Mouse (Mus musculus): ENCODE measurements around the gene Nup210l. TPM values are rescaled to one million over a fixed set of nuclear protein-coding genes. Genes with fewer than 3 reads are reported as not detected.
A peak's percentile ranks its signal among the peaks of the same experiment; 100 is the strongest.
"Not testable (repeated sequence)": the region's sequence is repeated elsewhere in the genome, so short reads cannot be mapped to it uniquely, and the experiment has no call there.

Nup210l gene
- total RNA-seq, 2 experiments from 2014 or later, result 0.28 to 0.32 TPM

DNA sequence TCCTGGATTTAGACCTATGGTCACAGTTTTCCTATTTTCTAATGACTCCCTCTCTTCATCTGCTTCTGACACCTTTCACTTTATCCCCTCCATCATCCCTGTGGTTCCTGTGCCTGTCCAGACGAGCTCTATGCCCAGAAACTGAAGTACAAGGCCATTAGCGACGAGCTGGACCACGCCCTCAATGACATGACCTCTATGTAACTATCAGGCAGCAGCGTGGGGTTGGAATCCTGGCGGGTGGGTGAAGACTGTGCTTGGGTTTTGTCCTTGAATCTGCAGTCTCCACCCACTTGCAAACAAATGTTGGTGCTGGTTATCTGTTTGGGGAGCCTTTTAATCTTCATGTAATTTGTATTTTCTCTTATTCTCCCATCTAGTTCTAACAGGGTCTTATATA is 13.0 kb upstream of the Nup210l start:
- DNase-seq (ENCODE audit: low spot score in 2 of 2), result no peak

DNA sequence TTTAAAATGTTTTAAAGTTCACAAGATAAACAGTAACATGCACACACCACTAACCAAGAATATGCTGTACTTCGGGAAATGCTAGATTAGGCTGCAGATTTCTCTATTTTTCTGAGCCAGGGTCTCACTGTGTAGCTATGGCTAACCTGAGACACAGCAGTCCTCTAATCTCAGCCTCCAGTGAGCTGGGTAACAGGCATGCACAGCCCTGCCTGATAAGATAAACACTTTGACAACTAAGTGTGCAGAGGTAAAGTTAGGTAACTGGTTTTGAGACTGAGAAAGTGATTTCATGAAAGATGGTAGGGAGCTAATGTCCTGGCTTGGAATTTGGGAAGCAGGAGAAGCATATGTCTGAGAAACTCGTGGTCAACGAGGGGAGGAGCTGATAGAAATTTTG is 9.5 kb upstream of the Nup210l start:
- no peak for DNase-seq (ENCODE audit: low spot score in 2 of 2)

GRCm38 (mm10) chr3:90097928-90098327 is 6.0 kb upstream of the Nup210l start:
- no peak for DNase-seq (ENCODE audit: low spot score in 2 of 2)

GRCm38 (mm10) chr3:90101010-90101409 is 2.9 kb upstream of the Nup210l start:
- DNase-seq (ENCODE audit: low spot score in 2 of 2), result no peak

GRCm38 (mm10) chr3:90101673-90102072 is 2.3 kb upstream of the Nup210l start:
- DNase-seq (ENCODE audit: low spot score in 2 of 2), result no peak

DNA sequence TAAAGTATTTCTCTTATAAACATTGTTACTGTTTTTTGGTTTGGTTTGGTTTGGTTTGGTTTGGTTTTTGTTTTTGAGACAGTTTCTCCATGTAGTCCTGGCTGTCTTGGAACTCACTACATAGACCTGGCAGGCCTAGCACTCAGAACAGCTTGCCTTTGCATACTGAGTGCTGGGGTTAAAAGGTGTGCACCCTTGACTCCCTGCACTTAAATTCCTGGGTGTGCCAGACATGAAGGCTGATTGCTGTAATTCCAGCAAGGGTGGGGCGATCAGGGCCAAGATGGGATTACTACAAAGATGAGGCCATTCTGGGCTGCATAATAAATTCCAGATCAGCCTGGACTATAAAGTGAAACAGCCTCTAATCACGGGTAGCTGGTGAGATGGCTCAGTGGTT is 1.7 kb upstream of the Nup210l start:
- no peak for DNase-seq (ENCODE audit: low spot score in 2 of 2)

DNA sequence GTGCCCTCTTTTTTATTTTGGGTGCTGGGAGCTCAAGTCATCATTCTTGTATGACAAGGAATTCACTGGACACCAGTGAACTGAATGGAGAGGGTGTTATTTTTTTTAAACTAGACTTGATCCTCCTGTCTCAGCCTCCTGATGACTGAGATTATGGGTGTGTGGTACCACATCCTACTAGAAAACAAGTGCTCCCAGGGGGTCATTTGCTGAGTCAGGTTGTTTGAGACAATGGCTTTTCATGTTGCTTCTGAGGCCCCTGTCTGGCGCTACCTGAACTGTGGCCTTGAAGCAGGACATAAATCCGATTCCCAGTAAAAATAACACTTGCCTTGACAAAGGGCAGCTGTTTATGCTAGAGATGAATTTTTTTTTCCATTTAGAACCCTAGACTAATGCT is 756 bp upstream of the Nup210l start:
- no peak for DNase-seq (ENCODE audit: low spot score in 2 of 2)

GRCm38 (mm10) chr3:90111706-90112105 is 7.8 kb downstream of the Nup210l start:
- no peak for DNase-seq (ENCODE audit: low spot score in 2 of 2)

- no peak for DNase-seq (ENCODE audit: low spot score in 2 of 2)
Measured at GRCm38 (mm10) chr3:90114342-90114741, 10.4 kb downstream of the Nup210l start.

- no peak for DNase-seq (ENCODE audit: low spot score in 2 of 2)
Measured at GRCm38 (mm10) chr3:90115526-90115925, 11.6 kb downstream of the Nup210l start.

DNA sequence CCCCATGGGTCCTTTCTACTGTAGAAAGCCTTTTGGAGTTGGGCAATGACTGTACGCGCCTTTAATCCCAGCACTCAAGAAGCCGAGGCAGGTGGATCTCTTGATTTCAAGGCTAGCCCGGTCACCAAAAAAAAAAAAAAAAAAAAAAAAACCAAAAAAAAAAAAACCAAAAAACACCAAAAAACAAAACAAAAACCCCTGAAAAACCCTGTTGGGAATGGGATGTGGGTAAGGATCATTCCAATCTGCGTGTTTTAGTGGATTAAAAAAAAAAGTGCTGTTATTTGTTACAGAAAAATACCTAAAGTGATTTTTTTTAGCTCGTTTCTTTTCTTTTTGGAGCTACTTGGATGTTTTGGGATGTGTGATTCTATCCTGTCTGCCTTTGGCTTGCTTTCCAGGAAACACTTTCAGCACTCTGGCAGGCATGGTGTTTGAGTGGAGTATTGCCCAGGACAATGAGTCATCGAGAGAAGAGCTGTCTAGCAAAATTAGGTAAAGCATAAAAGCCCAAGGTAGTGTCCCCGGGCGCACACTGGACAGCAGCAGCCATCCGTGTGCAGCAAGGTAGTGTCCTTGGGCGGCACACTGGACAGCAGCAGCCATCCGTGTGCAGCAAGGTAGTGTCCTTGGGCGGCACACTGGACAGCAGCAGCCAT is 14.3 kb downstream of the Nup210l start:
- DNase-seq (ENCODE audit: low spot score in 2 of 2), result peak; percentile 40 to 59

DNA sequence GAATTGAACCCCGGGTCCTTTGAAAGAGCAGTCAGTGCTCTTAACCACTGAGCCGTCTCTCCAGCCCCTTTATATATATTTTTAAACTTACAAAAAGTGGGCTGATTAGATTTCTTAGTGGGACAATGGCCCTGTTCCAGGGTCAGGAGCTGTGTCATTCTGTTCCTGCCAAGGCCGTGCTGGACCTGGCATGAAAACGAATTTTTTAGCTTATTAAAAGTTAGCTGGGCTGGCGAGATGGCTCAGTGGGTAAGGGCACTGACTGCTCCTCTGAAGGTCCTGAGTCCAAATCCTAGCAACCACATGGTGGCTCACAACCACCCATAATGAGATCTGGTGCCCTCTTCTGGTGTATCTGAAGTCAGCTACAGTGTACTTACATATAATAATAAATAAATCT is 18.1 kb downstream of the Nup210l start:
- DNase-seq (ENCODE audit: low spot score in 2 of 2), result not testable (repeated sequence)

GRCm38 (mm10) chr3:90125710-90126109 is 21.8 kb downstream of the Nup210l start:
- no peak for DNase-seq (ENCODE audit: low spot score in 2 of 2)

GRCm38 (mm10) chr3:90127881-90128280 is 23.9 kb downstream of the Nup210l start:
- no peak for DNase-seq (ENCODE audit: low spot score in 2 of 2)

DNA sequence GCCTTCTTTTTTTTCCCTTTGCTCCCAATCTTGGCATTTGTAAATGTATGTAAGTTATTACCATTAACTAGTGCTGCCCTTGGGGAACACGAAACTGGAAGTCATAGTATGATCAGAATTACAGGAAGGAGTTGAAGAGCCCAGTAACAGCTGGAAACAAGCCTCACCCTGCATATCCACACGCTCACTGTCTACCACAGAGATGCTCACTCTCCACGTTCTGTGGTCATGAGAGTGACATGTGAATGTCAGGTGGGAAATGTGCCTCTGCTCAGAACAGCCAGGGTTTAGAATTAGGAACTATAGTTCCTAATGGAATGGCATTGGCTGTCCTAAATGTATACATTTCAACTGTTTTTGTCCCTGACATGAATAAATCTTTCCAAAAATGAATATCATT is 28.8 kb downstream of the Nup210l start:
- DNase-seq (ENCODE audit: low spot score in 2 of 2), result no peak

- no peak for DNase-seq (ENCODE audit: low spot score in 2 of 2)
Measured at GRCm38 (mm10) chr3:90133331-90133730, 29.4 kb downstream of the Nup210l start.

- DNase-seq (ENCODE audit: low spot score in 2 of 2), result no peak
Measured at GRCm38 (mm10) chr3:90134483-90134882, 30.6 kb downstream of the Nup210l start.

DNA sequence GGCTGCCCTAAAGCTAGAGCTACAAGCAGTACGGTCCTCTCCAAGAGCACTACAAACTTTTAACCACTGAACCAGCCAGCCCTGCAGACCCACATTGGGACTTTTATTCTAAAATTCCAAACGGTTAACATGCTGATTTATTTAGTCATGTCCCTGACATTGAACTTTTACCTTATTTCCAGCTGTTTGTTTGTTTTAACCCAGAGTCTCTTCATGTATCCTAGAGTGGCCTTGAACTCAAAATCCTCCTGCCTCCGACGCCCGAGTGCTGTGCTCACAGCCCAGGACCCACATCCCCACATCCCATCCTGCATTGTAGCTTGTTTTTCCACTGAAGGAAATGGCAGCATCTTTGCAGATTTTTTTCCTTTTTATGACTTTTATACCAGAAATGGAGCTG is 31.1 kb downstream of the Nup210l start:
- DNase-seq (ENCODE audit: low spot score in 2 of 2), result no peak

DNA sequence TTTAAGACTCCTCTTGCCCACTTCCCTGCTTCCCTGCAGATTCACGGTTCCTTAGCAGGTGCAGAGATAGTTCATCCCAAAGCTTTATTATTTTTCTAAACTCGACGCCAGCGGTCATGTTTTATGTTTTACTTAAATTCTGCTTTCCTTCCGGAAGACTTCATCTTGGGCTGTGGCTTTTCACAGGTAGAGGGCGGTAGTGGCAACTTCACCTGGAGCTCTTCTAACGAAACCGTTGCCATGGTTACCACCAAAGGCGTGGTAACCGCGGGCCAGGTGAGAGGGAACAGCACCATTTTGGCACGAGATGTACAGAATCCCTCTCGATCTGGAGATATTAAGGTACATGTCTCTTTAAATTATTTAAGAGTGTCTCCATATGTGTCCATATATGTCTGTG is 32.7 kb downstream of the Nup210l start:
- no peak for DNase-seq (ENCODE audit: low spot score in 2 of 2)

- no peak for DNase-seq (ENCODE audit: low spot score in 2 of 2)
Measured at GRCm38 (mm10) chr3:90137606-90138005, 33.7 kb downstream of the Nup210l start.

DNA sequence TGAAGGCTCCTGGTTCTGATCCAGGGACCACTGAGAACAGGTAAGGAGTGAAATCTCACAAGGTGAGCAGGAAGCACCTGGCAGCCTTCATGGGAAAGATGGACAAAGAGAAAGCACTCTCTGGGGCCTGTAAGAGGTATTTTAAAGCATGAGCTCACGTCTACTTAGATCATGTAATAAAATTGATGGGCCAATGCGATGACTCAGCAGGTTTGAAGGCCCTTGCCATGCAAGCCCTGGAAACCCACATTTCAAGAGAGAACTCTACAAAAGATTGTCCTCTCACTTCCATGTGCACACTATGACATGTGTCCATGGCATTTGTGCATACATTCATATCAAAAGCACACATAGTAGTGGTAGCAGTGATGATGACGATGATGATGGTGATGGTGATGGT is 36.0 kb downstream of the Nup210l start:
- DNase-seq (ENCODE audit: low spot score in 2 of 2), result no peak

- DNase-seq (ENCODE audit: low spot score in 2 of 2), result no peak
Measured at GRCm38 (mm10) chr3:90145461-90145860, 41.5 kb downstream of the Nup210l start.

DNA sequence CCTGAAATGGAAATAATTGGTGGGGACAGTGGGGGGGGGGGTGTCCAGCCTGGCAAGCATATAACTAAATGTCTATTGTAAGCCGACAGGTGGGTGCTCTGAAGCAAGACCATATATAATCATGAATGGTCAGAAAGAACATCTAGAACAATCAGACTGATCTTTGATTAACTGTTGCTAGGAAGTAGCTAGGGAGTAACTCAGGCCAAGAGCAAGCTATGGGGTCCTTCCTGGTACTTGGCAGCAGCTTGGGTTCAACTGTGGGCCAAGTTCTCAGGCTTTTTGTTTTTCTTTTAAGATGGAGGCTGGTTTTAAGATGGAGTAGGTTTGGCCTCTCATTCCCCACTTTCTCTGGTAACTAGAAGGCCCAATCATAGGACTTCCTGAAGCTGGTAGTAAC is 42.7 kb downstream of the Nup210l start:
- no peak for DNase-seq (ENCODE audit: low spot score in 2 of 2)
